Mouse (Mus musculus) embryonic facial prominence, embryonic 15.5 days (tissue): Measurements from ENCODE around the gene Cyp27b1. TPM values are rescaled to one million over a fixed set of nuclear protein-coding genes. Genes with fewer than 3 reads are reported as not detected.

Experiments
- ATAC-seq: fragments of 200-750 bp; cut with Nextera tagmentation; 2 replicates; pipeline ENCODE4 v1.8.0; 2017; ENCODE audit warnings: low read depth, moderate TSS enrichment; ENCODE audit not compliant: insufficient number of reproducible peaks, low FRiP score, low TSS enrichment
- H3K27ac ChIP-seq: fragments of 300-500 bp; sonication (generic); replicated peaks from 2 replicates; pipeline ENCODE4 v1.5.1; 2015; ENCODE audit warnings: mild to moderate bottlenecking, inconsistent platforms
- H3K27me3 ChIP-seq: fragments of 300-500 bp; sonication (generic); 2 replicates; pipeline ENCODE4 v1.6.1; 2015; ENCODE audit warnings: inconsistent platforms
- H3K36me3 ChIP-seq: fragments of 300-500 bp; sonication (generic); 2 replicates; pipeline ENCODE4 v1.6.1; 2015; ENCODE audit warnings: mild to moderate bottlenecking, inconsistent platforms
- H3K4me1 ChIP-seq: fragments of 300-500 bp; sonication (generic); 2 replicates; pipeline ENCODE4 v1.6.1; 2015; ENCODE audit warnings: inconsistent platforms
- H3K4me2 ChIP-seq: fragments of 300-500 bp; sonication (generic); replicated peaks from 2 replicates; pipeline ENCODE4 v1.6.1; 2015; ENCODE audit warnings: mild to moderate bottlenecking, inconsistent platforms
- H3K4me3 ChIP-seq: fragments of 300-500 bp; sonication (generic); replicated peaks from 2 replicates; pipeline ENCODE4 v1.5.1; 2015; ENCODE audit warnings: mild to moderate bottlenecking, inconsistent platforms
- H3K9ac ChIP-seq: fragments of 300-500 bp; sonication (generic); 2 replicates; pipeline ENCODE4 v1.6.1; 2015; ENCODE audit warnings: inconsistent platforms
- H3K9me3 ChIP-seq: fragments of 300-500 bp; sonication (generic); replicated peaks from 2 replicates; pipeline ENCODE4 v1.6.1; 2016; ENCODE audit warnings: inconsistent platforms
- WGBS: fragments of 180-500 bp; shearing (Covaris S2); methylation state at CpG from one replicate; pipeline ENCODE4 v1.1.7; 2015; 5-methylcytosine and 5-hydroxymethylcytosine counted together
- polyA plus RNA-seq: library from polyadenylated mRNA; unstranded; fragments of >200 nt; fragmentation: Nextera tagmentation; extraction: Ambion mirVana; gene quantifications from 2 replicates; pipeline ENCODE4 v1.2.1, GENCODE M21; 2015

The Cyp27b1 gene
- polyA plus RNA-seq, 1 experiment from 2014 or later = 0.13 TPM

- no peaks in the 10 kb centered on the region for H3K27me3 ChIP-seq
- no peak overlapping the region for H3K9ac ChIP-seq
- 80% methylated on average over 8 of the region's 8 CpGs for WGBS
- no peak overlapping the region for H3K27ac ChIP-seq
- no peaks in the 10 kb centered on the region for H3K9me3 ChIP-seq
- H3K4me3 ChIP-seq = no peak overlapping the region
- no peak for ATAC-seq
- H3K4me1 ChIP-seq = peaks cover 5% of the 10 kb centered on the region
- H3K4me2 ChIP-seq = no peak overlapping the region
- H3K36me3 ChIP-seq = peaks cover 6% of the 10 kb centered on the region; the same call in 1 of the 2 replicates
Observed at GRCm38 (mm10) chr10:127033301-127033741, 14.7 kb upstream of the Cyp27b1 start.

GRCm38 (mm10) chr10:127036273-127036672, 11.8 kb upstream of the Cyp27b1 start:
- 78% methylated on average over 12 of the region's 12 CpGs for WGBS
- Histone ChIP-seq H3K27me3 (no peaks in the 10 kb centered on the region), H3K9me3 (no peaks in the 10 kb centered on the region), H3K36me3 (no peaks in the 10 kb centered on the region), H3K9ac (no peak overlapping the region), H3K4me2 (no peak overlapping the region), H3K4me1 (peaks cover 14% of the 10 kb centered on the region; the same call in 1 of the 2 replicates), H3K27ac (no peak overlapping the region), H3K4me3 (no peak overlapping the region)
- no peak for ATAC-seq

GRCm38 (mm10) chr10:127037641-127038040, 10.4 kb upstream of the Cyp27b1 start:
- no peaks in the 10 kb centered on the region for H3K27me3 ChIP-seq
- ATAC-seq = no peak
- no peak overlapping the region for H3K27ac ChIP-seq
- no peaks in the 10 kb centered on the region for H3K9me3 ChIP-seq
- peaks cover 17% of the 10 kb centered on the region for H3K4me1 ChIP-seq
- no peak overlapping the region for H3K9ac ChIP-seq
- no peaks in the 10 kb centered on the region for H3K36me3 ChIP-seq
- H3K4me2 ChIP-seq = no peak overlapping the region
- H3K4me3 ChIP-seq = no peak overlapping the region
- WGBS = 77% methylated on average over 12 of the region's 12 CpGs

- no peak; the same call in 1 of the 2 replicates for ATAC-seq
- H3K27me3 ChIP-seq = no peaks in the 10 kb centered on the region
- H3K27ac ChIP-seq = peak overlapping the region; percentile 90
- WGBS = under 1% methylated on average over 20 of the region's 20 CpGs
- peak overlapping the region; percentile 97 for H3K4me2 ChIP-seq
- H3K36me3 ChIP-seq = peaks cover 14% of the 10 kb centered on the region
- H3K4me1 ChIP-seq = peaks cover 23% of the 10 kb centered on the region
- no peaks in the 10 kb centered on the region for H3K9me3 ChIP-seq
- H3K9ac ChIP-seq = peak overlapping the region; percentile 77
- H3K4me3 ChIP-seq = peak overlapping the region; percentile 89
Observed at GRCm38 (mm10) chr10:127040569-127041214, 7.4 kb upstream of the Cyp27b1 start.

- Histone ChIP-seq H3K9ac (peak within 1 kb of the TSS; percentile 77), H3K4me3 (peak within 1 kb of the TSS; percentile 89), H3K4me1 (peaks cover 23% of the 10 kb centered on the region), H3K27me3 (no peaks in the 10 kb centered on the region), H3K27ac (peak within 1 kb of the TSS; percentile 90), H3K9me3 (no peaks in the 10 kb centered on the region), H3K36me3 (peaks cover 14% of the 10 kb centered on the region), H3K4me2 (peak within 1 kb of the TSS; percentile 97)
- peak; percentile 76 for ATAC-seq
- WGBS = under 1% methylated on average over 28 of the region's 28 CpGs
Observed at GRCm38 (mm10) chr10:127041274-127041766, 6.7 kb upstream of the Cyp27b1 start, which contains the start of the genes Mettl1 and Eef1akmt3. TSS of gene Mettl1 (plus strand) at chr10:127041414. TSS of gene Eef1akmt3 (minus strand) at chr10:127041513.

- WGBS = under 1% methylated on average over 44 of the region's 44 CpGs
- H3K4me2 ChIP-seq = peak overlapping the region; percentile 97
- H3K4me3 ChIP-seq = peak overlapping the region; percentile 89
- H3K36me3 ChIP-seq = peaks cover 14% of the 10 kb centered on the region
- H3K4me1 ChIP-seq = peaks cover 23% of the 10 kb centered on the region
- no peaks in the 10 kb centered on the region for H3K9me3 ChIP-seq
- H3K27ac ChIP-seq = peak overlapping the region; percentile 90
- peaks cover 2% of the 10 kb centered on the region; the same call in 1 of the 2 replicates for H3K27me3 ChIP-seq
- peak overlapping the region; percentile 77 for H3K9ac ChIP-seq
- ATAC-seq = peak; percentile 86
Observed at GRCm38 (mm10) chr10:127041774-127042338, 6.2 kb upstream of the Cyp27b1 start.

GRCm38 (mm10) chr10:127042468-127043115, 5.5 kb upstream of the Cyp27b1 start:
- peaks cover 23% of the 10 kb centered on the region for H3K4me1 ChIP-seq
- H3K9me3 ChIP-seq = no peaks in the 10 kb centered on the region
- H3K9ac ChIP-seq = peak overlapping the region; percentile 77
- H3K27ac ChIP-seq = peak overlapping the region; percentile 90
- H3K4me3 ChIP-seq = peak overlapping the region; percentile 89
- H3K27me3 ChIP-seq = peaks cover 9% of the 10 kb centered on the region
- H3K4me2 ChIP-seq = peak overlapping the region; percentile 97
- WGBS = 14% methylated on average over 5 of the region's 5 CpGs
- peaks cover 14% of the 10 kb centered on the region for H3K36me3 ChIP-seq
- no peak for ATAC-seq

- peaks cover 25% of the 10 kb centered on the region for H3K4me1 ChIP-seq
- no peak overlapping the region for H3K27ac ChIP-seq
- no peak for ATAC-seq
- peaks cover 14% of the 10 kb centered on the region for H3K36me3 ChIP-seq
- WGBS = 89% methylated on average over 6 of the region's 6 CpGs
- H3K27me3 ChIP-seq = peaks cover 15% of the 10 kb centered on the region
- no peak overlapping the region for H3K9ac ChIP-seq
- no peak overlapping the region for H3K4me2 ChIP-seq
- no peaks in the 10 kb centered on the region for H3K9me3 ChIP-seq
- H3K4me3 ChIP-seq = 0 out of 2 replicates have a peak overlapping the region, but pooled peaks have one; percentile 89
Observed at GRCm38 (mm10) chr10:127043187-127043586, 4.9 kb upstream of the Cyp27b1 start.

- H3K36me3 ChIP-seq = peaks cover 7% of the 10 kb centered on the region
- peaks cover 20% of the 10 kb centered on the region for H3K4me1 ChIP-seq
- no peaks in the 10 kb centered on the region for H3K9me3 ChIP-seq
- H3K4me3 ChIP-seq = peak overlapping the region; percentile 19
- no peak overlapping the region for H3K9ac ChIP-seq
- ATAC-seq = no peak
- peaks cover 55% of the 10 kb centered on the region for H3K27me3 ChIP-seq
- H3K27ac ChIP-seq = no peak overlapping the region
- 4% methylated on average over 35 of the region's 35 CpGs for WGBS
- H3K4me2 ChIP-seq = peak overlapping the region; percentile 36
Observed at GRCm38 (mm10) chr10:127048608-127049394, 751 bp downstream of the Cyp27b1 start.

GRCm38 (mm10) chr10:127049395-127050118, 1.5 kb downstream of the Cyp27b1 start:
- H3K27me3 ChIP-seq = peaks cover 55% of the 10 kb centered on the region
- peak overlapping the region; percentile 19 for H3K4me3 ChIP-seq
- no peaks in the 10 kb centered on the region for H3K9me3 ChIP-seq
- no peak overlapping the region for H3K9ac ChIP-seq
- H3K4me2 ChIP-seq = peak overlapping the region; percentile 36
- peaks cover 6% of the 10 kb centered on the region for H3K36me3 ChIP-seq
- WGBS = 3% methylated on average over 29 of the region's 29 CpGs
- no peak for ATAC-seq
- H3K27ac ChIP-seq = no peak overlapping the region
- peaks cover 20% of the 10 kb centered on the region for H3K4me1 ChIP-seq
